Mouse (Mus musculus): ENCODE data around the gene Sec14l3. TPM values are rescaled to one million over a fixed set of nuclear protein-coding genes. Genes with fewer than 3 reads are reported as not detected.
"Not testable (repeated sequence)": the region's sequence is repeated elsewhere in the genome, so short reads cannot be mapped to it uniquely, and the experiment has no call there.

The Sec14l3 gene
- polyA plus RNA-seq, 1 experiment from 2014 or later: not detected

GRCm38 (mm10) chr11:4108691-4109090 is 44.0 kb downstream of the Sec14l3 start:
- H3K4me3 ChIP-seq: no peak overlapping the region
- no peaks in the 10 kb centered on the region for H3K27me3 ChIP-seq
- no peaks in the 10 kb centered on the region for H3K4me1 ChIP-seq
- no peaks in the 10 kb centered on the region for H3K9me3 ChIP-seq
- no peak overlapping the region for H3K4me2 ChIP-seq
- H3K36me3 ChIP-seq: peaks cover 8% of the 10 kb centered on the region; the same call in 1 of the 2 replicates
- no peak overlapping the region for H3K9ac ChIP-seq
- no peak for ATAC-seq (ENCODE audit: insufficient number of reproducible peaks, low FRiP score, low TSS enrichment, low read depth)
- no peak overlapping the region for H3K27ac ChIP-seq
- 69% methylated on average over 7 of the region's 7 CpGs for WGBS

GRCm38 (mm10) chr11:4112033-4112432 is 47.4 kb downstream of the Sec14l3 start:
- Histone ChIP-seq H3K27me3 (no peaks in the 10 kb centered on the region), H3K4me3 (no peak overlapping the region), H3K36me3 (peaks cover 8% of the 10 kb centered on the region; the same call in 1 of the 2 replicates), H3K9ac (no peak overlapping the region), H3K9me3 (no peaks in the 10 kb centered on the region), H3K27ac (no peak overlapping the region), H3K4me1 (no peaks in the 10 kb centered on the region; the same call in 1 of the 2 replicates), H3K4me2 (no peak overlapping the region)
- ATAC-seq (ENCODE audit: insufficient number of reproducible peaks, low FRiP score, low TSS enrichment, low read depth): no peak
- WGBS: 84% methylated on average over 4 of the region's 4 CpGs

- Histone ChIP-seq H3K36me3 (peaks cover 8% of the 10 kb centered on the region; the same call in 1 of the 2 replicates), H3K9me3 (no peaks in the 10 kb centered on the region), H3K27me3 (0 out of 2 replicates have a peak, but pooled peaks cover 3% of the 10 kb centered on the region), H3K27ac (no peak overlapping the region), H3K4me3 (no peak overlapping the region), H3K9ac (no peak overlapping the region), H3K4me1 (peaks cover 7% of the 10 kb centered on the region), H3K4me2 (no peak overlapping the region)
- ATAC-seq (ENCODE audit: insufficient number of reproducible peaks, low FRiP score, low TSS enrichment, low read depth): no peak
- WGBS: 63% methylated on average over 6 of the region's 6 CpGs
These were observed 48.2 kb downstream of the Sec14l3 start for GRCm38 (mm10) chr11:4112861-4113260.

GRCm38 (mm10) chr11:4113496-4113895 is 48.9 kb downstream of the Sec14l3 start:
- Histone ChIP-seq H3K9ac (no peak overlapping the region), H3K9me3 (no peaks in the 10 kb centered on the region), H3K36me3 (peaks cover 3% of the 10 kb centered on the region; the same call in 1 of the 2 replicates), H3K27ac (no peak overlapping the region), H3K4me2 (no peak overlapping the region), H3K4me1 (peaks cover 13% of the 10 kb centered on the region), H3K27me3 (0 out of 2 replicates have a peak, but pooled peaks cover 3% of the 10 kb centered on the region), H3K4me3 (no peak overlapping the region)
- WGBS: 74% methylated on average over 4 of the region's 4 CpGs
- ATAC-seq (ENCODE audit: insufficient number of reproducible peaks, low FRiP score, low TSS enrichment, low read depth): no peak

GRCm38 (mm10) chr11:4113970-4114369 is 49.3 kb downstream of the Sec14l3 start:
- H3K36me3 ChIP-seq: no peaks in the 10 kb centered on the region
- no peak for ATAC-seq (ENCODE audit: insufficient number of reproducible peaks, low FRiP score, low TSS enrichment, low read depth)
- H3K9me3 ChIP-seq: no peaks in the 10 kb centered on the region
- 0 out of 2 replicates have a peak, but pooled peaks cover 3% of the 10 kb centered on the region for H3K27me3 ChIP-seq
- H3K4me2 ChIP-seq: no peak overlapping the region
- no peak overlapping the region for H3K27ac ChIP-seq
- WGBS: 88% methylated on average over 6 of the region's 6 CpGs
- no peak overlapping the region for H3K4me3 ChIP-seq
- peaks cover 17% of the 10 kb centered on the region for H3K4me1 ChIP-seq
- H3K9ac ChIP-seq: no peak overlapping the region

GRCm38 (mm10) chr11:4114541-4114940 is 49.9 kb downstream of the Sec14l3 start:
- not testable (repeated sequence) for H3K4me3 ChIP-seq; H3K9me3 ChIP-seq; H3K36me3 ChIP-seq; H3K27me3 ChIP-seq; ATAC-seq (ENCODE audit: insufficient number of reproducible peaks, low FRiP score, low TSS enrichment, low read depth); H3K27ac ChIP-seq; H3K4me2 ChIP-seq; H3K9ac ChIP-seq
- H3K4me1 ChIP-seq: peaks cover 19% of the 10 kb centered on the region
- 84% methylated on average over 6 of the region's 6 CpGs for WGBS

GRCm38 (mm10) chr11:4115407-4115806 is 50.8 kb downstream of the Sec14l3 start:
- H3K27ac ChIP-seq: no peak overlapping the region
- H3K4me3 ChIP-seq: no peak overlapping the region
- H3K27me3 ChIP-seq: peaks cover 9% of the 10 kb centered on the region; the same call in 1 of the 2 replicates
- H3K36me3 ChIP-seq: no peaks in the 10 kb centered on the region
- 86% methylated on average over 4 of the region's 4 CpGs for WGBS
- no peak overlapping the region for H3K4me2 ChIP-seq
- no peak for ATAC-seq (ENCODE audit: insufficient number of reproducible peaks, low FRiP score, low TSS enrichment, low read depth)
- peaks cover 19% of the 10 kb centered on the region for H3K4me1 ChIP-seq
- H3K9me3 ChIP-seq: no peaks in the 10 kb centered on the region
- H3K9ac ChIP-seq: no peak overlapping the region

GRCm38 (mm10) chr11:4116458-4117141 is 52.0 kb downstream of the Sec14l3 start:
- Histone ChIP-seq H3K4me1 (peaks cover 19% of the 10 kb centered on the region), H3K9me3 (no peaks in the 10 kb centered on the region), H3K27ac (no peak overlapping the region), H3K9ac (no peak overlapping the region), H3K27me3 (peaks cover 13% of the 10 kb centered on the region; the same call in 1 of the 2 replicates), H3K36me3 (no peaks in the 10 kb centered on the region), H3K4me2 (no peak overlapping the region), H3K4me3 (no peak overlapping the region)
- 48% methylated on average over 11 of the region's 11 CpGs for WGBS
- ATAC-seq (ENCODE audit: insufficient number of reproducible peaks, low FRiP score, low TSS enrichment, low read depth): 0 out of 2 replicates have a peak, but pooled peaks have one; percentile 3

- ATAC-seq (ENCODE audit: insufficient number of reproducible peaks, low FRiP score, low TSS enrichment, low read depth): no peak
- WGBS: 24% methylated on average over 3 of the region's 3 CpGs
- Histone ChIP-seq H3K36me3 (no peaks in the 10 kb centered on the region), H3K27ac (peak overlapping the region; percentile 78; the same call in 1 of the 2 replicates), H3K9ac (peak overlapping the region; percentile 58; the same call in 1 of the 2 replicates), H3K27me3 (peaks cover 13% of the 10 kb centered on the region; the same call in 1 of the 2 replicates), H3K4me3 (peak overlapping the region; percentile 53), H3K9me3 (no peaks in the 10 kb centered on the region), H3K4me1 (peaks cover 19% of the 10 kb centered on the region), H3K4me2 (peak overlapping the region; percentile 94)
These were observed 52.9 kb downstream of the Sec14l3 start for GRCm38 (mm10) chr11:4117372-4118071.

GRCm38 (mm10) chr11:4118081-4118921 is 53.7 kb downstream of the Sec14l3 start:
- Histone ChIP-seq H3K4me2 (peak overlapping the region; percentile 94), H3K27ac (peak overlapping the region; percentile 78), H3K27me3 (peaks cover 13% of the 10 kb centered on the region; the same call in 1 of the 2 replicates), H3K4me1 (peaks cover 19% of the 10 kb centered on the region), H3K4me3 (peak overlapping the region; percentile 53), H3K9ac (peak overlapping the region; percentile 58), H3K9me3 (no peaks in the 10 kb centered on the region), H3K36me3 (no peaks in the 10 kb centered on the region)
- 3% methylated on average over 41 of the region's 41 CpGs for WGBS
- peak; percentile 36; the same call in 1 of the 2 replicates for ATAC-seq (ENCODE audit: insufficient number of reproducible peaks, low FRiP score, low TSS enrichment, low read depth)

- Histone ChIP-seq H3K4me2 (no peak overlapping the region), H3K27me3 (peaks cover 13% of the 10 kb centered on the region; the same call in 1 of the 2 replicates), H3K4me1 (peaks cover 19% of the 10 kb centered on the region), H3K4me3 (no peak overlapping the region), H3K9ac (no peak overlapping the region), H3K36me3 (no peaks in the 10 kb centered on the region), H3K9me3 (no peaks in the 10 kb centered on the region), H3K27ac (no peak overlapping the region)
- ATAC-seq (ENCODE audit: insufficient number of reproducible peaks, low FRiP score, low TSS enrichment, low read depth): no peak
- WGBS: 73% methylated on average over 5 of the region's 5 CpGs
These were observed 55.0 kb downstream of the Sec14l3 start for GRCm38 (mm10) chr11:4119635-4120034.
